Mouse (Mus musculus) heart, postnatal 0 days (tissue): ENCODE results near the gene Pnpla5. TPM values are rescaled to one million over a fixed set of nuclear protein-coding genes. Genes with fewer than 3 reads are reported as not detected.

Source experiments
- ATAC-seq: fragments of 200-750 bp; cut with Nextera tagmentation; 2 replicates; pipeline ENCODE4 v1.8.0; 2017; ENCODE audit warnings: low read depth, moderate number of reproducible peaks, moderate library complexity; ENCODE audit not compliant: insufficient read depth
- DNase-seq: peaks from one replicate; pipeline ENCODE4 v3.0.0-alpha.2; 2016; ENCODE audit warnings: low spot score
- H3K27ac ChIP-seq: fragments of 300-500 bp; sonication (generic); 2 replicates; pipeline ENCODE4 v1.5.1; 2014; ENCODE audit warnings: low read depth, mild to moderate bottlenecking
- H3K27me3 ChIP-seq: fragments of 300-500 bp; sonication (generic); 2 replicates; pipeline ENCODE4 v1.6.1; 2014; ENCODE audit warnings: low read length, mixed read lengths; ENCODE audit not compliant: control insufficient read depth, insufficient read depth
- H3K36me3 ChIP-seq: fragments of 300-500 bp; sonication (generic); replicated peaks from 2 replicates; pipeline ENCODE4 v1.6.1; 2014; ENCODE audit warnings: low read length, mixed read lengths; ENCODE audit not compliant: control insufficient read depth, insufficient read depth
- H3K4me1 ChIP-seq: fragments of 300-500 bp; sonication (generic); 2 replicates; pipeline ENCODE4 v1.6.1; 2014; ENCODE audit warnings: antibody characterized with exemption; ENCODE audit not compliant: control insufficient read depth, insufficient read depth
- H3K4me2 ChIP-seq: fragments of 300-500 bp; sonication (generic); 2 replicates; pipeline ENCODE4 v1.6.1; 2014; ENCODE audit warnings: low read depth, mild to moderate bottlenecking, low read length, moderate library complexity
- H3K4me3 ChIP-seq: fragments of 300-500 bp; sonication (generic); 2 replicates; pipeline ENCODE4 v1.5.1; 2014; ENCODE audit warnings: low read depth, low read length
- H3K9ac ChIP-seq: fragments of 300-500 bp; sonication (generic); replicated peaks from 2 replicates; pipeline ENCODE4 v1.6.1; 2014; ENCODE audit warnings: low read depth, low read length, mixed read lengths
- H3K9me3 ChIP-seq: fragments of 300-500 bp; sonication (generic); replicated peaks from 2 replicates; pipeline ENCODE4 v1.6.1; 2016; ENCODE audit warnings: low read length; ENCODE audit not compliant: control insufficient read depth
- CTCF ChIP-seq: IDR thresholded peaks from 2 replicates; pipeline ENCODE4 v1.5.1; 2016; ENCODE audit warnings: antibody characterized with exemption, control low read depth, low read depth
- EP300 ChIP-seq: IDR thresholded peaks from 2 replicates; pipeline ENCODE4 v1.6.1; 2016; ENCODE audit warnings: antibody characterized with exemption, low read depth
- WGBS: fragments of 180-500 bp; shearing (Covaris S2); extraction: QIAGEN DNeasy Blood & Tissue Kit; methylation state at CpG from one replicate; pipeline ENCODE4 v1.1.7; 2014; 5-methylcytosine and 5-hydroxymethylcytosine counted together
- microRNA-seq: library from miRNA; unstranded; fragments of <30 nt; microRNA quantifications from one replicate; pipeline ENCODE4, GENCODE M21; 2016
- polyA plus RNA-seq: library from polyadenylated mRNA; unstranded; fragments of >200 nt; fragmentation: Nextera tagmentation; extraction: Ambion mirVana; gene quantifications from 2 replicates; pipeline ENCODE4 v1.2.1, GENCODE M21; 2015
- total RNA-seq: library from RNA; depleted of rRNA; stranded (reverse); fragments of >200 nt; gene quantifications from 2 replicates; pipeline ENCODE4 v1.2.3, GENCODE M21; 2014; ENCODE audit warnings: low replicate concordance; rRNA removed

Pnpla5 gene
- total and polyA plus RNA-seq, 2 experiments from 2014 or later = not detected

DNA sequence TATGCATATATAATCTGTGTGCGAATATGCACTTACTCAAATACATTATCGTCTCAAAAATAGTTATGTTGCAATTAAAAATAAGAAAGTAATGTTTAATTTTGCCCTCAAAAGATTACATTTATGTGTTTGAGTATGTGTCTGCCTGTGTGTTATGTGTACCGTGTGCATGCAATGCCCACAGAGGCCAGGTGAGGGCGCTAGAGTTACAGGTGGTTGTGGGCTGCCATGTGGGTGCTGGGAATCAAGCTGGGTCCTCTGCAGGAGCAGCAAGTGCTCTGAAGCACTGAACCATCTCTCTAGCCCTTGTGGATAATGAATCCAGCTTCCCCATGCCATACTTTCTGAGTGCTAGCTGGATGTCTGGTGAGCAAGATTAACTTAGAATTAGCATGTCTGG lies 57.3 kb downstream of the Pnpla5 start:
- H3K4me2 ChIP-seq = no peak overlapping the region
- no peak overlapping the region for H3K9ac ChIP-seq
- H3K36me3 ChIP-seq = no peaks in the 10 kb centered on the region
- ATAC-seq = no peak
- H3K4me1 ChIP-seq = no peaks in the 10 kb centered on the region
- no peak for DNase-seq
- H3K27me3 ChIP-seq = peaks cover 57% of the 10 kb centered on the region
- no peak overlapping the region for H3K4me3 ChIP-seq
- no peak for TF ChIP-seq CTCF
- no peak for TF ChIP-seq EP300
- no peak overlapping the region for H3K27ac ChIP-seq
- 0 out of 2 replicates have a peak, but pooled peaks cover 4% of the 10 kb centered on the region for H3K9me3 ChIP-seq
- WGBS = 66% methylated on average over 4 of the region's 4 CpGs

DNA sequence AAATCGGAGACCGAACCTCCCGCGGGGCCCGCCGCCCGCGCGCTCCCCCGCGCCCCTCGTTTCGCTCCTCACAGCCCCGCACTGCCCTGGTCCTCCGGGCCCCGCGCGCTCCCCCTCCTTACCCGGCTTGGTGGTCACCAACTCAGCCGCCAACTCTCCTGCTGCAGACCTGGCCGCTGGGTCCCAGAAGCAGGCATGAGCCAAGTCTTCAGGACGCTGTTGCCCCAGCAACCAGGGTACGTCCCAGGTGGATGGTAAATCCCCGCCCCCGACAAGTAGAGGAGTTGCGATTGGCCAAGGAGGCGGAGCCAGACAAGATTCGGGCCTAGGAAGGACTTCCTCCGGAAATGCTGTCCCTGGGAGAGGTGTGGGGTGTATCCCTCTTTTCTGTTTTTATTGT lies 57.8 kb downstream of the Pnpla5 start, which contains the start of gene Efcab6:
Efcab6 (minus strand) TSS at position 240 of the 400 bp plus-strand sequence.
- H3K27ac ChIP-seq = no peak within 1 kb of the TSS
- 0 out of 2 replicates have a peak, but pooled peaks cover 4% of the 10 kb centered on the region for H3K9me3 ChIP-seq
- no peak within 1 kb of the TSS for H3K4me3 ChIP-seq
- TF ChIP-seq CTCF = no peak
- TF ChIP-seq EP300 = no peak
- H3K4me1 ChIP-seq = no peaks in the 10 kb centered on the region
- peaks cover 52% of the 10 kb centered on the region for H3K27me3 ChIP-seq
- WGBS = 3% methylated on average over 28 of the region's 29 CpGs
- no peaks in the 10 kb centered on the region for H3K36me3 ChIP-seq
- no peak for ATAC-seq
- no peak for DNase-seq
- no peak within 1 kb of the TSS for H3K4me2 ChIP-seq
- no peak within 1 kb of the TSS for H3K9ac ChIP-seq

Small RNA genes lying within 50 kb of the gene (microRNA-seq; reads per million reads assigned to microRNA genes)
- gene Mir6392 = not detected

Other genes with a start within 250 kb of the Pnpla5 start
- gene Efcab6, start 57.8 kb downstream of the Pnpla5 start, total RNA-seq = 0.12 TPM in 1 of 2 replicates, not detected in the other
- 0.08 TPM in 1 of 2 replicates, not detected in the other for gene Efcab6, start 57.8 kb downstream of the Pnpla5 start, polyA plus RNA-seq
- 0.46 TPM in 1 of 2 replicates, not detected in the other for gene Sult4a1, start 17.4 kb downstream of the Pnpla5 start, total RNA-seq
- 0.18 and 0.29 TPM in 2 replicates for gene Sult4a1, start 17.4 kb downstream of the Pnpla5 start, polyA plus RNA-seq
- not detected in 2 replicates for gene Pnpla3, start 44.7 kb upstream of the Pnpla5 start, total RNA-seq
- 0.32 and 0.48 TPM in 2 replicates for gene Pnpla3, start 44.7 kb upstream of the Pnpla5 start, polyA plus RNA-seq
- gene Samm50, start 69.1 kb upstream of the Pnpla5 start, total RNA-seq = 34.1 and 42.4 TPM in 2 replicates
- gene Samm50, start 69.1 kb upstream of the Pnpla5 start, polyA plus RNA-seq = 201 and 207 TPM in 2 replicates
- 26.1 and 31.8 TPM in 2 replicates for gene Parvb, start 108.9 kb upstream of the Pnpla5 start, total RNA-seq
- 10.8 and 11.7 TPM in 2 replicates for gene Parvb, start 108.9 kb upstream of the Pnpla5 start, polyA plus RNA-seq
- gene Parvg, start 200.9 kb upstream of the Pnpla5 start, total RNA-seq = 0.11 and 2.2 TPM in 2 replicates
- gene Parvg, start 200.9 kb upstream of the Pnpla5 start, polyA plus RNA-seq = 0.68 and 1.2 TPM in 2 replicates